Mouse (Mus musculus) naive thymus-derived CD4-positive, alpha-beta T cell, adult 2 months (primary cell): ENCODE results near the gene Dnah8.
"Not testable (repeated sequence)": the region's sequence is repeated elsewhere in the genome, so short reads cannot be mapped to it uniquely, and the experiment has no call there.

Source experiments
- DNase-seq: peaks from one replicate; pipeline ENCODE4 v3.0.0-alpha.2; 2011; ENCODE audit warnings: low read depth

The Dnah8 gene

GRCm38 (mm10) chr17:30624132-30624531 is at the start of gene Dnah8:
Dnah8 (plus strand) TSS chr17:30624354.
- DNase-seq: not testable (repeated sequence)

GRCm38 (mm10) chr17:30574783-30575075 is 49.4 kb upstream of the Dnah8 start:
- peak; percentile 18 for DNase-seq

GRCm38 (mm10) chr17:30575121-30575904 is 48.8 kb upstream of the Dnah8 start:
- DNase-seq: peak; percentile 66

GRCm38 (mm10) chr17:30575941-30576773 is 48.0 kb upstream of the Dnah8 start, which contains the start of gene Btbd9:
Btbd9 (minus strand) TSS chr17:30576488.
- DNase-seq: peak; percentile 97

GRCm38 (mm10) chr17:30576946-30577345 is 47.2 kb upstream of the Dnah8 start:
- no peak for DNase-seq

- DNase-seq: no peak
Measured at GRCm38 (mm10) chr17:30580781-30581180, 43.4 kb upstream of the Dnah8 start.

GRCm38 (mm10) chr17:30581201-30581600 is 43.0 kb upstream of the Dnah8 start:
- DNase-seq: no peak

GRCm38 (mm10) chr17:30582313-30582712 is 41.8 kb upstream of the Dnah8 start:
- DNase-seq: no peak

- no peak for DNase-seq
Measured at GRCm38 (mm10) chr17:30583258-30584001, 40.7 kb upstream of the Dnah8 start.

- DNase-seq: peak; percentile 70
Measured at GRCm38 (mm10) chr17:30590417-30591198, 33.5 kb upstream of the Dnah8 start.

GRCm38 (mm10) chr17:30594407-30594806 is 29.7 kb upstream of the Dnah8 start:
- DNase-seq: no peak

GRCm38 (mm10) chr17:30594846-30595245 is 29.3 kb upstream of the Dnah8 start:
- DNase-seq: no peak

GRCm38 (mm10) chr17:30597786-30598185 is 26.4 kb upstream of the Dnah8 start:
- DNase-seq: no peak

- DNase-seq: no peak
Measured at GRCm38 (mm10) chr17:30598300-30598699, 25.9 kb upstream of the Dnah8 start.

- no peak for DNase-seq
Measured at GRCm38 (mm10) chr17:30602175-30602574, 22.0 kb upstream of the Dnah8 start.

- DNase-seq: no peak
Measured at GRCm38 (mm10) chr17:30604296-30604695, 19.9 kb upstream of the Dnah8 start.

- no peak for DNase-seq
Measured at GRCm38 (mm10) chr17:30605001-30605400, 19.2 kb upstream of the Dnah8 start.

GRCm38 (mm10) chr17:30606206-30606605 is 17.9 kb upstream of the Dnah8 start:
- DNase-seq: no peak

- no peak for DNase-seq
Measured at GRCm38 (mm10) chr17:30606634-30607081, 17.5 kb upstream of the Dnah8 start.

- no peak for DNase-seq
Measured at GRCm38 (mm10) chr17:30607330-30607729, 16.8 kb upstream of the Dnah8 start.

- DNase-seq: no peak
Measured at GRCm38 (mm10) chr17:30607909-30608495, 16.2 kb upstream of the Dnah8 start.
